Mouse (Mus musculus) layer of hippocampus, adult 18-20 months (tissue): ENCODE data around the gene Gsta2. TPM values are rescaled to one million over a fixed set of nuclear protein-coding genes. Genes with fewer than 3 reads are reported as not detected.
A peak's percentile ranks its signal among the peaks of the same experiment; 100 is the strongest.
"Not testable (repeated sequence)": the region's sequence is repeated elsewhere in the genome, so short reads cannot be mapped to it uniquely, and the experiment has no call there.

Experiments used
- DNase-seq, 2 experiments: peaks; one replicate each; pipeline ENCODE4 v3.0.0; 2022; ENCODE audit warnings: low spot score in 2 of 2
- total RNA-seq, 2 experiments: library from RNA; stranded (reverse); gene quantifications; 2 replicates each; pipeline ENCODE4 v1.2.3; 2021

Gsta2 gene
- total RNA-seq, 2 experiments from 2014 or later, result not detected

DNA sequence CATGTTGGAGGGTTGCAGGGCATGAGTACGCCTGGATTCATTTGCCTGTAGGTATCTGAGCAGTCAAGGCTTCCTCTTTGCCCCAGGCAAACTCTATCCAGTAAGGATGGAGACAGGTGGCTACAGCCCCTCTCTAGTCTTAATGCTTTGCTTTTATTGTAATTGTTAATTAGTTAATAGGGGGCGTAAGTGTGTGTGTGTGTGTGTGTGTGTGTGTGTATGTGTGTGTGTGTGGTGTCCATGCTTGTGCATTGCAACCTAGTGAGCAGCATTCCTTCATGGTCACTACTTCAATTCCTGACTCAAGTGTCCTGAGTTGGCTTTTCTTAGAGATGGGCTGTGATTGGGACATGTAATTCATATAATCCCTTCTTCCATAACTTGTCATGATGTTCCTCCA is 40.9 kb downstream of the Gsta2 start, which contains the start of gene Omt2a:
Omt2a (minus strand) TSS at position 101 of the 400 bp plus-strand sequence.
- DNase-seq, result no peak

DNA sequence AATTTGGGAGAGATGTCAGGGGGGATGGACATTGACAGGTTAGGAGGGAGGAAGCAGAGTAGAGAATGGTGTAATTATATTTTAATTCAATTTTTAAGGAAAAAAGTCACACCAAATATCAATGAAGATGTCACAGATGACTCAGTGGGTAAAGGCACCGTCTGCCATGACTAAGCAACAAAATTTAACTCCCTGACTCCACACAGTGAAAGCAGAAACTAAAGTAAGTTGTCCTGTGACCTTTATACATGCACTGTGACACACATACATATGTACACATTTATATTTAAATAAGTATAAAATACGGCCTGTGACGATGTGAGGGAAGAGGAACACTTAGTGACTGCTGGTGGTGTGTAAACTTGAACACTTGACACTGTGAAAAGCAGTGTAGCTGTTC is 47.5 kb downstream of the Gsta2 start:
- not testable (repeated sequence) for DNase-seq

DNA sequence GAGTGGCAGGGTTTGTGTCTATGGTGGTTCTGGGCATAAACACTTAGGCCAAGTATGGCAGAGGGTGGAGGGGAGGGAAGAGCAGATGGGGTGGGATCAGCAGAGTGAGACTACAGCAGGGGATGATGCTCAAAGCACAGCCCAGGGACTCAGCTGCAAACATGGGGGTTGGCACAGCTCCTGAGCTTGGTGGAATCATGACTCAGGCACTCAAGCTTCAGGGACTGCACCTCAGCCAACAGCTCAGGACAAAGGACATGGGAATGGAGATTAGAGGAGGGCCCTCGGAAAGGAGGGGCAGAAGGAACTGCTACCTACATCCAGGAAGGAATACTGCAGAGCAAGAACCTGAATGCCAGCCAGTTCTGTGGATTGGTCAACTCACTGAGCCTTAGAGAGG is 56.4 kb downstream of the Gsta2 start:
- not testable (repeated sequence) for DNase-seq

DNA sequence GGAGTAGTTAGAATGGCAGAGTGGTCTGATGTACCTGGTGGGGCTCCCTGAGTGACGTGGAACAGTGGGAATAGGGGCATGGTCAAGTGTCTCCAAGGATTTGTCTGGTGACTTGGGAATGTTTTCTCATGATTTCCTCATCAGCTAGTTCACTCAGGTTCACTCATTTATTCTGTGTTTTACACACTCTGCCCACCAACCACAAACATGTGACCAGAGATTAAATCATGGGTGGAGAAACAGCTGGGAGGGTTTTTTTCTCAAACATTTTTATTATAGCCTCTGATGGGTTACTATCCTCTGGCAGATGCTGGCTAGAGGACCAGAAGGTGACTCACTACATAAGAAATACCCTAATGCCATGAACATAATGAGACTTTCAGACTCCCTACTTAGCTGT is 57.4 kb downstream of the Gsta2 start:
- DNase-seq, result no peak

DNA sequence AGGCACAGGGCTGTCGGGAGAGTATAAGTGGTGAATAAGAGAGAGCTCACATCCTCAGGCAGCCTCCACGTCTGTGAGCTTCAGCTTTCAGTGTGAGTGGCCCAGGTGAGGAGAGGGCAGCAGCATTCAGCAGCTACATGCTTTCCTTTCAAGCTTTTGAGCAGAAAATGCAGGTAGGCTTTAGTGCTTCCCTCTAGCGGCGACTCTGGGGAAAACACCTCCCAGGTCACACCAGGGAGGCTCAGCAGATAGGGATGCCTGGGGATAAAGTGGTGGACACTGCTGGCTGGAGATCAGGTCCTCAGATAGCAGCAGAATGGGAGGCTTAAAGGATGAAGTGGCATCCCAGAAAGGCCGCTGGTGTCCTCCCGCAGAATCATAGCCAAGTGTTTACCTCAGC is 59.5 kb downstream of the Gsta2 start:
- peak in 1 of 2 experiments; percentile 32 for DNase-seq

DNA sequence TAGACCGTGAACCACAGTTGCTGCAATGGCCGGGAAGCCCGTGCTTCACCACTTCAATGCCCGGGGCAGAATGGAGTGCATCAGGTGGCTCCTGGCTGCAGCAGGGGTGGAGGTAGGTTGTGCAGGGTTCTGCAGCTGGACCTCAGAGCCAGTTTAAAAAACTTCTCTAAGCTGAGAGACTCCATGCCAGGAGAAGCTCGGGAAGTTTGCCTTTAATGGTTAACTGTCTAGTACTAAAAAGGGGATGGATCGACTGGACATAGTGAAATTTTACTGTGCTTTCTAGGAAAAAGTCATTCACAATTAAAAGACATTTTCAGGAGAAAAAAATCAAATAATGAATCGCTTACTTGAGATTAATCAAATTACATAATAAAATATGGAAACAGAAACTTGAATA is 60.8 kb downstream of the Gsta2 start:
- DNase-seq, result not testable (repeated sequence)

DNA sequence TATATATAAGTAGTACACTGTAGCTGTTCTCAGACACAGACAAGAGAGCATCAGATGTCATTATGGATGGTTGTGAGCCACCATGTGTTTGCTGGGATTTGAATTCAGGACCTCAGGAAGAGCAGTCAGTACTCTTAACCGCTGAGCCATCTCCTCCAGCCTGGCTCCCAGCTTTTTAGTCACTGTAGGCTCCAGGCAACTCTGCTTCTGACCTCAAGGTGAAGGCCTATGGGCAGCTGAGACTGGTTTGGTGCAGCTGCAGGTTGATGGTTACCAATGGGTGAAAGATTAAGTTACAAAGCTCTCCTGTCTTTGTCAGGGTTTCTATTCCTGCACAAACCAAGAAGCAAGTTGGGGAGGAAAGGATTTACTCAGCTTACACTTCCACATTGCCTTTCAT is 61.9 kb downstream of the Gsta2 start:
- DNase-seq, result not testable (repeated sequence)

DNA sequence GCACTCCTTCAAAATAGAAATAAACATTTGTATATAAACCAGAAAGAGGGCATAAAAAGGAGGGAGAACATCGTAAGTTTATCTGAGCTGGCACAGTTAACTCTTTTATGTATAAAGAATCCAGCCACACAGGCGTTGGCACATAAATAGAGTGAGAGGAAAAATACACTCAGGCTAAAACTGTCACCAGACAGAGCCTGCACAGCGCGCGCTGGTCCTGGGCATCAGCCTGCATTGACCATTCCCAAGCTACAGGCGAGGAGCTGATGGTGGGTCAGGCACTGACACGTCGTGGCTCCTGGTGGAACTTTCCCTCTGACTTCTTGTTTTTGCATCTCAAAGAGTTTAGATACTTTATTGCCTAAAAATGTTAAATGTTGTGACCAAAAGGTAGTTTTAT is 63.1 kb downstream of the Gsta2 start:
- not testable (repeated sequence) for DNase-seq

DNA sequence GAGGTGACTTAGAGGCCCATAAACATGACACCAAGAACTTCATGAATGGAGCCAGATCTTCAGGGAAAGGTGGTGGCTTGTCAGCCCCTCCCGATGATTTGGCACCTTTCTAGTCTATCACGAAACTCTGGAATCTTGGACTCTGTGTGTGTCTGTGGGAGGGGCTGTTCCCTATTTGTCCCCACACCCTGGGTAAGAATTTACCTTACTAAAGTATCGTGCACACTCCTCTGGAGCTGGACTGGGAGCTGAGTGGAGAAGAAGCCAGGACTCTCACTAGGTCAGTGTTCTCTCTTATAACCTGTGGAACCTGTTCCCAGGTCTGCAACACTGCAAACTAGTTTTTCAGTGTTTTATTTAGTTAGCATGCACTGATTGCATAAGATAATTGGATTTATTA is 65.9 kb downstream of the Gsta2 start, which contains the start of gene Gm10639:
Gm10639 (plus strand) TSS at position 201 of the 400 bp plus-strand sequence.
- DNase-seq, result not testable (repeated sequence)

DNA sequence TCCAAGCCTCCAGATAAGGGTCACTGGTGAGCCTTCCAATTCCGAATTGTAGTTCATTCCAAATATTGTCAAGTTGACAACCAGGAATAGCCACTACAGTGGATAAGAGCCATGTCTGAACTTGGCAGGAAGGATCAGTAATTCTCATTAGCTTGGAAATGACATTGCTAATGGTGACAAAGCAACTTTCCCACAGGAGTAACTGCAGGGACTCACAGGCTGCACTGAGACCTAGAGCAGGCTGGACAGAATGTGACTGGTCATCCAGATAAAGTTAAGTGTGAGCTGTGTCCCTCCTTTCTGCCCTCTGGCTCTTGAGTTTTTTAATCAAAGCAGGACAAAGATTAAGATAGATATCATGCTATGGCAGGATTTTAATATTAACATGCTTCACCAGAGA is 66.5 kb downstream of the Gsta2 start:
- not testable (repeated sequence) for DNase-seq

DNA sequence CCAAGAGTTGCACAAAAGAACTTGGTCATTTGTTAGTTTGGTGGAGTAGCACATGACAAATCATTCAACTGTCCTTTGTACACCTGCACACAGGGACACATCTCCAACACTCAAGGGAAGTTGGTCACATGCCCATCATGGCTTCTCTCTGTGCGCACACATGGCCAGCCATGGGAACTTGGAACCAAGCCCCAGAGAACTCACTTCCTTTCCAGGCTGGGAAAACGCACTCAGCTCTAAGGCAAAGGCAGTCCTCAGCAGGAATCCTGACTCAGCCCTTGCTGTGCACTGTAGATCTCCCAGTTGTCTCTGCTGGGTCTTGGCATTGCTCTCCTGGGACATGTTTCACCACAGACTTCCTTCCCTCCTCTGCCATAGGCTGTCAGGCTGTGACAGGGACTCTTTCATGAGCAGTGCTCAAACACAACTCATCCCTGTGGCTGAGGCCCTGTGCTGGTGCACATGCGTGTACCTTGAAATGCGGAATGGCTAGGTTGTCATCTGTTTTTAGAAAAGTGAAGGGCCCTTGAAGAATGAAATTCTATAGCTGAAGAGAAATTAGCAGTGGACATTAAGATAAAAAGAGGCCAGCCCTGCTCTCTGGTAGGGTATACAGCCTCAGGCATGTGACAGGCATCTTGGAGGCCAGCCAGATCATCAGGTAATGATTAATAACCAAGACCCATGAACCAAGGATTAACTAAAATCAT is 73.4 kb downstream of the Gsta2 start:
- not testable (repeated sequence) for DNase-seq

Other genes starting within 250 kb of the Gsta2 start
- gene Fbxo9, start 246.7 kb downstream of the Gsta2 start, total RNA-seq, result 10 to 100 TPM; 90.3 to 92.2 TPM
- 10 to 100 TPM; 18.0 to 18.3 TPM for gene Ick, start 246.6 kb downstream of the Gsta2 start, total RNA-seq
- 10 to 100 TPM; 56.0 to 60.8 TPM for gene Gsta4, start 173.0 kb downstream of the Gsta2 start, total RNA-seq
- not detected for gene Gsta1, start 125.1 kb downstream of the Gsta2 start, total RNA-seq
- gene Gm3776, start 98.7 kb downstream of the Gsta2 start, total RNA-seq, result not detected
- not detected for gene Gm10639, start 65.9 kb downstream of the Gsta2 start, total RNA-seq
- gene Omt2a, start 41.0 kb downstream of the Gsta2 start, total RNA-seq, result not detected
- gene Omt2b, start 28.2 kb downstream of the Gsta2 start, total RNA-seq, result not detected
- gene Dppa5a, start 12.4 kb upstream of the Gsta2 start, total RNA-seq, result not detected
- gene Ooep, start 22.9 kb upstream of the Gsta2 start, total RNA-seq, result not detected
- not detected for gene Ddx43, start 40.0 kb upstream of the Gsta2 start, total RNA-seq
- under 1 TPM; 0.51 to 0.69 TPM for gene Cgas, start 87.4 kb upstream of the Gsta2 start, total RNA-seq
- gene Mto1, start 92.4 kb upstream of the Gsta2 start, total RNA-seq, result 10 to 100 TPM; 22.4 to 23.2 TPM
- under 1 TPM; 0.82 to 0.86 TPM for gene Gm17324, start 93.0 kb upstream of the Gsta2 start, total RNA-seq
- 1,000 to 10,000 TPM; 3,208 to 3,266 TPM for gene Eef1a1, start 133.4 kb upstream of the Gsta2 start, total RNA-seq
- 10 to 100 TPM; 20.4 to 21.4 TPM for gene Slc17a5, start 232.3 kb upstream of the Gsta2 start, total RNA-seq